Mouse (Mus musculus): ENCODE measurements at regions not wholly inside any gene's neighbourhood (a gene's known extent, or its start where the extent isn't known, plus 50 kb on each side); places are given as distances from the start of the nearest gene placed in this dataset.
"Not testable (repeated sequence)": the region's sequence is repeated elsewhere in the genome, so short reads cannot be mapped to it uniquely, and the experiment has no call there.

- DNase-seq (ENCODE audit: low spot score) = peak; percentile 32
Observed at GRCm38 (mm10) chr5:25639187-25639586, 66.4 kb downstream of the Xrcc2 start.

- no peak for DNase-seq (ENCODE audit: low spot score)
Observed at GRCm38 (mm10) chr5:25638097-25638496, 67.5 kb downstream of the Xrcc2 start.

GRCm38 (mm10) chr5:25632861-25633535 is 72.6 kb downstream of the Xrcc2 start:
- DNase-seq (ENCODE audit: low spot score) = no peak

DNA sequence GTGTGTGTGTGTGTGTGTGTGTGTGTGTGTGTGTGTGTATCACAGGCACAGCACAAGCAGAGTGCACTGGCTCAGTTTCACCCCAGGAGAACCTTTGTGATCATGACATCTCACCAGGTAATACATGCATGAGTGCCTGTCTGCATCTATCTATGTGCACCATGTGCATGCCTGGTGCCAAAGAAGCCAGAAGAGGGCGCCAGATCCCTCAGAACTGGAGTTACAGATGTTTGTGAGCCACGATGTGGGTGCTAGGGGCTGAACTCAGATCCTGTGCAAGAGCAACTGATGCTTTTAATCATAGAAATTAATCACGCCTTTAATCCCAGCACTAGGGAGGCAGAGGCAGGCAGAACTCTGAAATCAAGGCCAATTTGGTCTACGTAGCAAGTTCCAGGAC is 75.9 kb downstream of the Xrcc2 start:
- no peak for DNase-seq (ENCODE audit: low spot score)

GRCm38 (mm10) chr5:25628504-25628903 is 77.1 kb downstream of the Xrcc2 start:
- DNase-seq (ENCODE audit: low spot score) = no peak

DNA sequence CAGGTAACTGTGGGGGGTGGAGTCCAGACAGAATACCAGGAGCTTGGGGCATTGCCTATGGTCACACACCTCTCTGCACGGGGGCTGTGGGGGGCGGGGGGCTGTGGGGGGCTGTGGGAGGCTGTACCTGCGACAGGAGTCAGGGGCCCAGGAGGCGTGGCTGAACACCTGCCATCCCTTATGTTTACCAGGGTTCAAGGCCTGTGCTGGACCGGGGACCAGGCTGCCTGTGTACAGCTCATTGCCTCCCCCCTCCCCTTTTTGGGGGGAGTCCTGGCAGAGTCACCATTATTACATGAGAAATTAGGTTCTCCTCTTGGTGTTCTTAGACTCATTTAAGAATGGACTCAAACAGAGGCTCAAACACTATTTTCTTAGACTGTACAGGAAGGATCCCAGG is 78.5 kb downstream of the Xrcc2 start:
- no peak for DNase-seq (ENCODE audit: low spot score)

GRCm38 (mm10) chr5:25624029-25624428 is 81.6 kb downstream of the Xrcc2 start:
- no peak for DNase-seq (ENCODE audit: low spot score)

- no peak for DNase-seq (ENCODE audit: low spot score)
Observed at GRCm38 (mm10) chr5:25619872-25620271, 85.8 kb downstream of the Xrcc2 start.

GRCm38 (mm10) chr5:25619337-25619736 is 86.3 kb downstream of the Xrcc2 start:
- DNase-seq (ENCODE audit: low spot score) = not testable (repeated sequence)

DNA sequence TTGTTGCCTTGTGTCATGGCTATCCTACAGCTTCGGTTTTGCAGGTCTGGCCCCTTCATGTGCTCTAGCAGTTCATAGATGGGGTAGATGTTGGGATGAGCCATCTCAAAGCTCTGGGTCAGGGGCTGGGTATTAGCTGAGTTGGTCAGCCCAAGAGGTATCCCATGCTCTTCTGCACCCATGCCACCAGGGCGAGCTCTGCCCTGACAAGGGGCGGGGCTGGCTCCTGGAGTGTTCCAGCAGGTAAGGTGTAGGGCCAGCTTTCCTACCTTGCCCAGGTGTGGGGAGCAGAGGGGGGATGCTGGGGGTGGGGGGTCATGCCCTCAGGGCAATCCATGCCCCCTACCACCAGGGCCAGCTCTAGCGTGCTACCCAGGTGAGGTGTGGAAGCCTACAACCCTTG is 91.0 kb downstream of the Xrcc2 start:
- DNase-seq (ENCODE audit: low spot score) = no peak

GRCm38 (mm10) chr5:25613844-25614658 is 91.6 kb downstream of the Xrcc2 start:
- DNase-seq (ENCODE audit: low spot score) = peak; percentile 51

- peak; percentile 26 for DNase-seq (ENCODE audit: low spot score)
Observed at GRCm38 (mm10) chr5:25612036-25612705, 93.5 kb downstream of the Xrcc2 start.

- DNase-seq (ENCODE audit: low spot score) = peak; percentile 62
Observed at GRCm38 (mm10) chr5:25609911-25610310, 94.0 kb downstream of the Cct8l1 start.

DNA sequence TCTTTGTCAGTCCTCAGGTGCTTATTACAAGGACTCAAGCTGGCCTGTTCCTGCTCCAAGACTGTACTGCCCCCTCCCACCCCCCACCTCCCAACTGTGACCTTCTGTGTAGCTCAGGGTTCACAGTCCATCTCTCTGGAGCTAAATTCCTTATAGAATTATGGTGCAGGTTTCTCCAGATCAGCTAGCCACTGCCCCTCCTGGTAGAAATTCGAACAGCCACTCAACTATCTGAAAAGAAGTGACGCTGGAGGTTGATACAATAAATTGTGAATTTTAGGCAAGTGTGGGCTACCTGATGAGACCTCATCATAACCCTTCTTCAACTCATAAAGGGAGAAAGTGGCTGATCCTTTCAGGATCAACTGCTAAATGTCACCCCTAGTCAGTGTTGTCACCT is 86.3 kb downstream of the Cct8l1 start:
- no peak for DNase-seq (ENCODE audit: low spot score)

DNA sequence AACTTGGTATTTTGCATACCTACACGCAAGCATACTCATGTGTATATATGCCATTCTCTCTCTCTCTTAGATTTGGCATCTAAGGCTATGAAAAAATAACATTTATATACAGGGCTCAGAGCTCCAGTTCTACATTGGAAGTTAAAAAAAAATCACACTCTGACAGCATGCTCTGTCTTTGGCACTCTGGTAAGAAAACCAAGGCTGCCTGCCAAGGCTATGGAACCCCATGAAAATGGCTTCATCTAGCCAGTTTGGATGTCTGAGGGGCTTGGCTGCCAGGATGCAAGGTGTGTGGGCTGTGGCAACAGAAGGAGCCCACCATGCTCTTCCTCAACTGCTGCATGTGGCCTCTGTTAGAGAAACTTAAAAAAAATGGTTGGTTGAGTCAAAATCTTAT is 83.5 kb downstream of the Cct8l1 start:
- DNase-seq (ENCODE audit: low spot score) = peak; percentile 40

DNA sequence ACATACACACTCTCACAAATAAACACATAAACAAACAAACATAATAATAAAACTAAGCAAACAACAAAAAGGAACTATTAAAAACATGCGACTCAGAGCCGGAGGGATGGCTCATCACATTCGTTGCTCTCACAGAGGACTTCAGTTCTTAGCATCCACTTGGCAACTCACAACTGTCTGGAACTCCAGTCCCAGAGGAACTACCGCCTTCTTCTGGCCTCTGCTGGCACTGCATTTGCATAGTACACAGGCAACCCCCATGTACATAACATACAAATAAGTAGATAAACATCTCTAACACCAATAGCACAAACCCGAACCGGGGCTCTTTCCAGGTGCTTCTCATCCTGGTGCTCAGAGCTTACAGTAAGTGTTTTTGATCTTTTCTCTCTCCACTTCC is 81.9 kb downstream of the Cct8l1 start:
- no peak for DNase-seq (ENCODE audit: low spot score)

- DNase-seq (ENCODE audit: low spot score) = no peak
Observed at GRCm38 (mm10) chr5:25591709-25592108, 75.8 kb downstream of the Cct8l1 start.

Data from layer of hippocampus, adult 11-12 months (tissue).